Mouse (Mus musculus) lung, adult 2 months (tissue): Measurements from ENCODE around the gene Ndufa4l2. TPM values are rescaled to one million over a fixed set of nuclear protein-coding genes. Genes with fewer than 3 reads are reported as not detected.

Experiments used
- DNase-seq: peaks from one replicate; pipeline ENCODE4 v3.0.0; 2022
- H3K4me1 ChIP-seq: fragments of 200-500 bp; 2 replicates; pipeline ENCODE4 v1.6.1; 2011; ENCODE audit warnings: low read length; ENCODE audit not compliant: control insufficient read depth, insufficient read depth
- H3K4me3 ChIP-seq: fragments of 200-500 bp; replicated peaks from 2 replicates; pipeline ENCODE3; 2011; ENCODE audit warnings: low read depth, mild to moderate bottlenecking, control low read depth, low read length; ENCODE audit errors: extremely low read depth
- CTCF ChIP-seq: fragments of 200-500 bp; IDR thresholded peaks from 2 replicates; pipeline ENCODE4 v1.5.1; 2011; ENCODE audit warnings: mild to moderate bottlenecking, low read length, control low read depth; ENCODE audit not compliant: insufficient read depth
- POLR2A ChIP-seq: fragments of 200-500 bp; IDR thresholded peaks from 2 replicates; pipeline ENCODE4 v1.6.1; 2011; ENCODE audit warnings: low read depth, mild to moderate bottlenecking, control low read depth, low read length, borderline replicate concordance; ENCODE audit errors: extremely low read depth
- WGBS: fragments of 180-500 bp; shearing (Covaris S2); methylation state at CpG from one replicate; pipeline ENCODE4 v1.1.7; 2018; 5-methylcytosine and 5-hydroxymethylcytosine counted together
- polyA plus RNA-seq: library from polyadenylated mRNA; depleted of rRNA; stranded (reverse); fragments of >200 nt; gene quantifications from 2 replicates; pipeline ENCODE4 v1.2.3, GENCODE M21; 2012; rRNA removed

The Ndufa4l2 gene
- polyA plus RNA-seq, 1 experiment: 124 TPM

GRCm38 (mm10) chr10:127564301-127564700, 49.5 kb downstream of the Ndufa4l2 start:
- Histone ChIP-seq H3K4me1 (no peaks in the 10 kb centered on the region), H3K4me3 (no peak overlapping the region)
- TF ChIP-seq POLR2A (no peak), CTCF (no peak)
- 14% methylated on average over 13 of the region's 13 CpGs for WGBS
- DNase-seq: no peak

Other genes with a start within 250 kb of the Ndufa4l2 start
- gene Dctn2, start 248.6 kb upstream of the Ndufa4l2 start, polyA plus RNA-seq: 149 and 178 TPM in 2 replicates
- 52.2 and 57.6 TPM in 2 replicates for gene Mbd6, start 225.9 kb upstream of the Ndufa4l2 start, polyA plus RNA-seq
- 35.4 and 36.9 TPM in 2 replicates for gene Mars, start 203.2 kb upstream of the Ndufa4l2 start, polyA plus RNA-seq
- 18.2 and 19.2 TPM in 2 replicates for gene Arhgap9, start 193.0 kb upstream of the Ndufa4l2 start, polyA plus RNA-seq
- 11.1 and 11.2 TPM in 2 replicates for gene Gli1, start 173.0 kb upstream of the Ndufa4l2 start, polyA plus RNA-seq
- gene Inhbe, start 160.6 kb upstream of the Ndufa4l2 start, polyA plus RNA-seq: 0.02 TPM in 1 of 2 replicates, not detected in the other
- gene Inhbc, start 144.5 kb upstream of the Ndufa4l2 start, polyA plus RNA-seq: not detected in 2 replicates
- 90.3 and 129 TPM in 2 replicates for gene R3hdm2, start 134.6 kb upstream of the Ndufa4l2 start, polyA plus RNA-seq
- gene Stac3, start 13.3 kb upstream of the Ndufa4l2 start, polyA plus RNA-seq: 1.5 and 5.8 TPM in 2 replicates
- 40.3 and 57.7 TPM in 2 replicates for gene Shmt2, start 7.5 kb downstream of the Ndufa4l2 start, polyA plus RNA-seq
- gene Nxph4, start 19.6 kb downstream of the Ndufa4l2 start, polyA plus RNA-seq: 0.23 and 0.24 TPM in 2 replicates
- gene Lrp1, start 106.2 kb downstream of the Ndufa4l2 start, polyA plus RNA-seq: 215 and 248 TPM in 2 replicates
- 92.3 and 123 TPM in 2 replicates for gene Stat6, start 128.0 kb downstream of the Ndufa4l2 start, polyA plus RNA-seq
- 2.7 and 3.6 TPM in 2 replicates for gene Nemp1, start 151.9 kb downstream of the Ndufa4l2 start, polyA plus RNA-seq
- gene Nab2, start 153.6 kb downstream of the Ndufa4l2 start, polyA plus RNA-seq: 32.8 and 35.1 TPM in 2 replicates
- 0.11 and 0.77 TPM in 2 replicates for gene Myo1a, start 190.2 kb downstream of the Ndufa4l2 start, polyA plus RNA-seq
- gene Tac2, start 209.5 kb downstream of the Ndufa4l2 start, polyA plus RNA-seq: not detected in 2 replicates
- 8.7 and 10.5 TPM in 2 replicates for gene Zbtb39, start 224.6 kb downstream of the Ndufa4l2 start, polyA plus RNA-seq
- 31.1 and 51.3 TPM in 2 replicates for gene Gpr182, start 236.8 kb downstream of the Ndufa4l2 start, polyA plus RNA-seq
- 0.05 and 0.11 TPM in 2 replicates for gene Rdh1, start 244.8 kb downstream of the Ndufa4l2 start, polyA plus RNA-seq
- gene Rdh16f1, start 244.8 kb downstream of the Ndufa4l2 start, polyA plus RNA-seq: 0.07 and 0.14 TPM in 2 replicates